Mouse (Mus musculus) cerebellum, adult 2 months (tissue): ENCODE results near the gene Derl3. TPM values are rescaled to one million over a fixed set of nuclear protein-coding genes. Genes with fewer than 3 reads are reported as not detected.
A peak's percentile ranks its signal among the peaks of the same experiment; 100 is the strongest.

Experiments used
- DNase-seq, 2 experiments: peaks; one replicate each; pipeline ENCODE4 v3.0.0; 2021
- H3K27ac ChIP-seq: fragments of 200-500 bp; 2 replicates; pipeline ENCODE4 v1.5.1; 2012; ENCODE audit warnings: low read length, control low read depth, inconsistent platforms; ENCODE audit not compliant: insufficient read depth
- H3K27me3 ChIP-seq: fragments of 200-500 bp; 2 replicates; pipeline ENCODE4 v1.6.1; 2012; ENCODE audit warnings: inconsistent platforms, mild to moderate bottlenecking, low read length, moderate library complexity; ENCODE audit not compliant: control insufficient read depth, insufficient read depth
- H3K4me1 ChIP-seq: fragments of 200-500 bp; 2 replicates; pipeline ENCODE4 v1.6.1; 2011; ENCODE audit warnings: low read length; ENCODE audit not compliant: control insufficient read depth, insufficient read depth
- H3K4me3 ChIP-seq: fragments of 200-500 bp; replicated peaks from 2 replicates; pipeline ENCODE3; 2011; ENCODE audit warnings: mild to moderate bottlenecking, low read depth, low read length, control low read depth; ENCODE audit not compliant: insufficient read depth
- CTCF ChIP-seq: fragments of 200-500 bp; IDR thresholded peaks from 2 replicates; pipeline ENCODE4 v1.5.1; 2011; ENCODE audit warnings: low read depth, mild to moderate bottlenecking, control low read depth, low read length, moderate library complexity, borderline replicate concordance; ENCODE audit not compliant: insufficient read depth
- POLR2A ChIP-seq: fragments of 200-500 bp; IDR thresholded peaks from 2 replicates; pipeline ENCODE4 v1.6.1; 2011; ENCODE audit warnings: low read length, control low read depth, borderline replicate concordance; ENCODE audit not compliant: insufficient read depth
- whole genome bisulfite sequencing: fragments of 180-500 bp; shearing (Covaris S2); methylation state at CpG from one replicate; pipeline ENCODE4 v1.1.7; 2018; 5-methylcytosine and 5-hydroxymethylcytosine counted together
- polyA plus RNA-seq: library from polyadenylated mRNA; depleted of rRNA; stranded (reverse); fragments of >200 nt; gene quantifications from 2 replicates; pipeline ENCODE4 v1.2.3, GENCODE M21; 2012

Derl3 gene
- polyA plus RNA-seq, 1 experiment = 3.4 TPM

- no peak overlapping the region for H3K27ac ChIP-seq
- peak; percentile 75 for TF ChIP-seq CTCF
- TF ChIP-seq POLR2A = no peak
- peaks cover 4% of the 10 kb centered on the region; the same call in 1 of the 2 replicates for H3K4me1 ChIP-seq
- H3K4me3 ChIP-seq = no peak overlapping the region
- no peaks in the 10 kb centered on the region for H3K27me3 ChIP-seq
- DNase-seq = peak; percentile 85 to 88
- 11% methylated on average over 10 of the region's 10 CpGs for whole genome bisulfite sequencing
Measured at GRCm38 (mm10) chr10:75853452-75853851, 39.8 kb upstream of the Derl3 start.

- no peak overlapping the region for H3K27ac ChIP-seq
- TF ChIP-seq POLR2A (no peak), CTCF (no peak)
- 59% methylated on average over 5 of the region's 5 CpGs for WGBS
- DNase-seq = no peak
- H3K27me3 ChIP-seq = no peaks in the 10 kb centered on the region
- peaks cover 4% of the 10 kb centered on the region; the same call in 1 of the 2 replicates for H3K4me1 ChIP-seq
- no peak overlapping the region for H3K4me3 ChIP-seq
Measured at GRCm38 (mm10) chr10:75854096-75854495, 39.1 kb upstream of the Derl3 start.

- H3K4me3 ChIP-seq = no peak overlapping the region
- no peak overlapping the region for H3K27ac ChIP-seq
- TF ChIP-seq CTCF (no peak), POLR2A (no peak)
- H3K4me1 ChIP-seq = peaks cover 4% of the 10 kb centered on the region; the same call in 1 of the 2 replicates
- DNase-seq = no peak
- 45% methylated on average over 6 of the region's 6 CpGs for WGBS
- H3K27me3 ChIP-seq = no peaks in the 10 kb centered on the region
Measured at GRCm38 (mm10) chr10:75854791-75855190, 38.4 kb upstream of the Derl3 start.

- TF ChIP-seq CTCF (no peak), POLR2A (no peak)
- peaks cover 6% of the 10 kb centered on the region; the same call in 1 of the 2 replicates for H3K4me1 ChIP-seq
- H3K27ac ChIP-seq = no peak overlapping the region
- no peaks in the 10 kb centered on the region for H3K27me3 ChIP-seq
- H3K4me3 ChIP-seq = no peak overlapping the region
- WGBS = 89% methylated on average over 15 of the region's 15 CpGs
- DNase-seq = no peak
Measured at GRCm38 (mm10) chr10:75855416-75855981, 37.7 kb upstream of the Derl3 start.

- peaks cover 9% of the 10 kb centered on the region for H3K4me1 ChIP-seq
- no peak for TF ChIP-seq CTCF
- no peak for TF ChIP-seq POLR2A
- H3K4me3 ChIP-seq = no peak overlapping the region
- DNase-seq = no peak
- 89% methylated on average over 11 of the region's 11 CpGs for WGBS
- no peak overlapping the region for H3K27ac ChIP-seq
- H3K27me3 ChIP-seq = no peaks in the 10 kb centered on the region
Measured at GRCm38 (mm10) chr10:75856155-75856907, 36.9 kb upstream of the Derl3 start.

DNA sequence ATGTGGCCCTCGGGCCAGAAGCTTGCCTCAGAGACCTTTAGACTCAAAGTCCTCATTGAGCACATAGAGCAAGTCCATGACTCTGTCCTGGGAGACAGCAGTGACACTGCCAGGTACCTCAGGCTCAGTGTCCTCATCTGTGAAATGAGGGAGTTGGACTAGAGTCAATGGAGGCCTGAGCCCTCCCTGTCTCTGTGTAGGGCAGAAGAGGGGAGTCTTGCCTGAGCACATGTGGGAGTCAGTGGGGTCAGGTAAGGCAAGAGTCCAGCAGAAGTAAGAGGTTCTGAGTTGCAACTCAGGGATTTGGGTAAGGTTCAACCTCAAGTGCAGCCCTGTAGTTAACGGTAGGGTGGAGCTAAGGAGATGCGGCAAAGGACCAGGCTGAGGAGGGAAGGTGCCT lies 36.2 kb upstream of the Derl3 start:
- WGBS = 79% methylated on average over 3 of the region's 3 CpGs
- no peak for DNase-seq
- H3K27ac ChIP-seq = no peak overlapping the region
- TF ChIP-seq POLR2A = no peak
- TF ChIP-seq CTCF = no peak
- no peaks in the 10 kb centered on the region for H3K27me3 ChIP-seq
- H3K4me1 ChIP-seq = peaks cover 9% of the 10 kb centered on the region
- H3K4me3 ChIP-seq = no peak overlapping the region

- 52% methylated on average over 4 of the region's 4 CpGs for WGBS
- no peaks in the 10 kb centered on the region for H3K27me3 ChIP-seq
- peaks cover 9% of the 10 kb centered on the region for H3K4me1 ChIP-seq
- no peak overlapping the region for H3K27ac ChIP-seq
- H3K4me3 ChIP-seq = no peak overlapping the region
- no peak for TF ChIP-seq POLR2A
- no peak for TF ChIP-seq CTCF
- no peak for DNase-seq
Measured at GRCm38 (mm10) chr10:75857598-75857997, 35.6 kb upstream of the Derl3 start.
